Mouse (Mus musculus) bone marrow macrophage, adult 2 months (primary cell): Measurements from ENCODE around the gene Camk2n2.

ENCODE experiments used
- CTCF ChIP-seq: IDR thresholded peaks from 2 replicates; pipeline ENCODE4 v1.5.1; 2012; ENCODE audit warnings: low read depth, mild to moderate bottlenecking, low read length, moderate library complexity
- POLR2A ChIP-seq: IDR thresholded peaks from 2 replicates; pipeline ENCODE4 v1.6.1; 2012; ENCODE audit warnings: mild to moderate bottlenecking, low read depth, low read length, borderline replicate concordance

DNA sequence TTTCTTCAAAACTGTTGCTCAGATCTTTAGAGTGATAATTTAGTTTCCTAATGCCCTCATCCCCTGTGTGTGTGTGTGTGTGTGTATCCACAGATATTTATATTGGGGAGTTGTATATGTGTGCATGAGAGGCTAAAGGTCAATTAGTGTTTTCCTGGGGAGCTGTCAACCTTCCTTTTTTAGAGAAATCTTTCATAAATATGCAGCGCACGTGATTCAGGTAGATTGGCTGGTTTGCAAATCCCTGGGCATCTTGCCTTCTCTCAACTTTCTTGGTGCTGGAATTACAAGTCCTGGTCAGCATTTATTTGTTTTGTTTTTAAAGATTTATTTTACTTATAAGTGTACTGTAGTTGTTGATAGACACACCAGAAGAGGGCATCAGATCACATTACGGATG, 49.2 kb upstream of the Camk2n2 start:
- TF ChIP-seq CTCF (no peak), POLR2A (no peak)
